Mouse (Mus musculus) embryonic fibroblast, embryonic 13.5 days (primary cell): ENCODE results near the gene Tnrc18.

Source experiments
- CTCF ChIP-seq: IDR thresholded peaks from 2 replicates; pipeline ENCODE4 v1.5.1; 2011; ENCODE audit warnings: mild to moderate bottlenecking, control low read depth, low read length, moderate library complexity, borderline replicate concordance; ENCODE audit not compliant: insufficient read depth
- POLR2A ChIP-seq: IDR thresholded peaks from 2 replicates; pipeline ENCODE4 v1.6.1; 2011; ENCODE audit warnings: low read depth, mild to moderate bottlenecking, control low read depth, low read length, moderate library complexity

- TF ChIP-seq CTCF (no peak), POLR2A (no peak)
Observed at GRCm38 (mm10) chr5:142778135-142778534, 39.3 kb downstream of the Tnrc18 start.
